Mouse (Mus musculus) hindbrain, embryonic 15.5 days (tissue): Measurements from ENCODE around the gene Gpc6. TPM values are rescaled to one million over a fixed set of nuclear protein-coding genes. Genes with fewer than 3 reads are reported as not detected.

Experiments
- ATAC-seq: fragments of 200-750 bp; cut with Nextera tagmentation; 2 replicates; pipeline ENCODE4 v1.8.0; 2017; ENCODE audit warnings: low read depth, moderate number of reproducible peaks, moderate TSS enrichment; ENCODE audit not compliant: low FRiP score
- H3K27ac ChIP-seq: fragments of 300-500 bp; sonication (generic); replicated peaks from 2 replicates; pipeline ENCODE4 v1.5.1; 2015; ENCODE audit warnings: mild to moderate bottlenecking, inconsistent platforms
- H3K27me3 ChIP-seq: fragments of 300-500 bp; sonication (generic); 2 replicates; pipeline ENCODE4 v1.6.1; 2015; ENCODE audit warnings: control low read depth, inconsistent platforms
- H3K36me3 ChIP-seq: fragments of 300-500 bp; sonication (generic); 2 replicates; pipeline ENCODE4 v1.6.1; 2015; ENCODE audit warnings: control low read depth, inconsistent platforms
- H3K4me1 ChIP-seq: fragments of 300-500 bp; sonication (generic); replicated peaks from 2 replicates; pipeline ENCODE4 v1.6.1; 2015; ENCODE audit warnings: control low read depth, inconsistent platforms
- H3K4me2 ChIP-seq: fragments of 300-500 bp; sonication (generic); 2 replicates; pipeline ENCODE4 v1.6.1; 2015; ENCODE audit warnings: moderate library complexity, mild to moderate bottlenecking, inconsistent platforms
- H3K4me3 ChIP-seq: fragments of 300-500 bp; sonication (generic); 2 replicates; pipeline ENCODE4 v1.5.1; 2015; ENCODE audit warnings: mild to moderate bottlenecking, inconsistent platforms
- H3K9ac ChIP-seq: fragments of 300-500 bp; sonication (generic); 2 replicates; pipeline ENCODE4 v1.6.1; 2015; ENCODE audit warnings: inconsistent platforms
- H3K9me3 ChIP-seq: fragments of 300-500 bp; sonication (generic); 2 replicates; pipeline ENCODE4 v1.6.1; 2016; ENCODE audit warnings: control low read depth, inconsistent platforms
- WGBS: fragments of 180-500 bp; shearing (Covaris S2); methylation state at CpG from one replicate; pipeline ENCODE4 v1.1.7; 2015; 5-methylcytosine and 5-hydroxymethylcytosine counted together
- polyA plus RNA-seq: library from polyadenylated mRNA; unstranded; fragments of >200 nt; fragmentation: Nextera tagmentation; extraction: Ambion mirVana; gene quantifications from 2 replicates; pipeline ENCODE4 v1.2.1, GENCODE M21; 2015

Gpc6 gene
- polyA plus RNA-seq, 1 experiment from 2014 or later = 19.6 TPM

DNA sequence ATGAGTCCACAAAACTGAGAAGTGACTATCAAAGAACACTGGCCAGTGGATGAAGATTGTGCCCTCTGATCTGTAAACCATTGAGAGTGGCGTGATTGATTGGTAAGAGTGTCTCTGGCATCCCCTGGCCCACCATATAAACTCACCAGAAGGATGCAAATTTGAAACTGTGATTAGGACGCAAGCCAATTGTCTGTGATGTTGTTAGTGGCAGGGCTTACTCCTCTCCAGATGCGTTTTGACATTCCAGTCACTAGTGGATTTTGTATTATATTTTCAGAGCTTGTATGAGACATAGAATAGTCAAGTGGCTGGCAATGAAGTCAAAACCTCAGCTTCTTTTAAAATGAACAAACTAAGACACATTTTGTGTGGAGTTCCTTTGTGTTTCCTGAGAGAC, 604.3 kb downstream of the Gpc6 start:
- Histone ChIP-seq H3K4me1 (no peaks in the 10 kb centered on the region), H3K9me3 (no peaks in the 10 kb centered on the region), H3K36me3 (no peaks in the 10 kb centered on the region), H3K27me3 (no peaks in the 10 kb centered on the region), H3K27ac (no peak overlapping the region), H3K4me3 (no peak overlapping the region), H3K4me2 (no peak overlapping the region), H3K9ac (no peak overlapping the region)
- ATAC-seq = no peak
- 67% methylated on average over 3 of the region's 3 CpGs for WGBS

DNA sequence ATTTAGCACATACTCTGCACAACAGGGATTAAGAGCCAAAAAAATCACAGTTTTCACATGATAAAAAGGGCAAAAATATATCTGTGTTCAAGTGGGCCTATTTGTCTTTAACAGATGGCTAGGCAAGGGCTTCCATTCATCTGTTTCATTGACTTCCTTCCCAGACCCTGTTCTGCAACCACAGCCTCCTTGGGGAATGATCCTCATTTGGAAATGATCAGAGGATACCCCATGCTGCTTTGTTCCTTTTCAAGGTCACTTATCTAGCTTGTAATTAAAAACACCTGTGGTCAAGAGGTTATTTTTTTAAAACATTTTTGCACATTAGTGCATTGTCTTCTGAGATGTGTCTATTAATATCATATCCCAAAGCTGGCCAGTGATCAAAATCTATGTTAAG, 627.7 kb downstream of the Gpc6 start:
- Histone ChIP-seq H3K27ac (no peak overlapping the region), H3K36me3 (no peaks in the 10 kb centered on the region), H3K27me3 (no peaks in the 10 kb centered on the region), H3K4me3 (no peak overlapping the region), H3K4me1 (no peaks in the 10 kb centered on the region), H3K4me2 (no peak overlapping the region), H3K9me3 (no peaks in the 10 kb centered on the region), H3K9ac (no peak overlapping the region)
- no peak for ATAC-seq

DNA sequence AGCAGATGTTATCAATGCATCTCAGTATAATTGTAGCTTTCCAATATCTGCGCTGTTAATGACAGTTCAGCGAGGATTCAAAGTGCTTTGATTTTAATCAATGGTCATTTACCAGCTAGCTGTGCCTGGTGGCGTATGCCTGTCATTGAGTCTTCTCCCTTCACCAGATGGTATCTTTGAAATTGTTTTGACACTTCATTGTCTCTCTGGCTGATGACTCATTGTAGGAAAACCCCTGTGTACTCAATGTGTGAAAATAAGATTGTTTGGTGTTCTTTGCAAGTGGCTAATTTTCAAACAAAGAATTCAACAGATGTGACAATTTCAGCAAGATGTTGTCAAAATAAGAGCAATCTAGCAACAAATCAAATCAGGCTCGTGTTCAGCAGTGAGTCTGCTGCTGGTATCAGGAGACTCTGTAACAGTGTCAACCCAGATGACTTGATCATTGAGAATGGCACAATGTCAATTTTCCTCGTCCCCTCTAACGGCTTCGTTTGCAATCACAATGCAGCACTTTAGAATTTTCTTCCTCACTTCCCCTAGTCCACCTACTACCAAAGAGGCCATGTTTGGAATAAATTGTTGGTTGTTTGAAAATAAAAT, 631.7 kb downstream of the Gpc6 start:
- Histone ChIP-seq H3K9me3 (no peaks in the 10 kb centered on the region), H3K9ac (no peak overlapping the region), H3K4me2 (no peak overlapping the region), H3K27me3 (no peaks in the 10 kb centered on the region), H3K4me3 (no peak overlapping the region), H3K4me1 (no peaks in the 10 kb centered on the region), H3K27ac (no peak overlapping the region), H3K36me3 (no peaks in the 10 kb centered on the region)
- WGBS = 64% methylated on average over 7 of the region's 7 CpGs
- no peak for ATAC-seq

DNA sequence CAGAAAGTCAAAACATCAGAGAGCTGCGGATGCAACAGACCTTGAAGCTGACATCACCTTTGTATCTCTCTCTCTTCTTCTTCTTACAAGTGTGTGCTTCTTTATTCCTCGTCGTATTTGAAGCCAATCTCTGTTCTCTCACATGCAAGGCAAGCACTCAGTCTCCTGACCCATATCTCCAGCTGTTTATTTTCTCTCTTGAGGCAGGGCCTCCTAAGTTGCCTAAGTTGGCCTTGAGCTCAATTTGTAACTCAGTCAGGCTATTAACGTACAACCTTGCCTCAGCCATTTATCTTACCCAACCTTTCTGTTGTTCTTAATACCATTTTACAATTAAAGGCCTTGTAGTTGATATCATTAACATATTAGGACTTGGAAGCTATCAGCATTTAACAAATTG, 637.0 kb downstream of the Gpc6 start:
- Histone ChIP-seq H3K27me3 (no peaks in the 10 kb centered on the region), H3K4me1 (no peaks in the 10 kb centered on the region), H3K4me3 (no peak overlapping the region), H3K4me2 (no peak overlapping the region), H3K36me3 (no peaks in the 10 kb centered on the region), H3K9ac (no peak overlapping the region), H3K9me3 (no peaks in the 10 kb centered on the region), H3K27ac (no peak overlapping the region)
- no peak for ATAC-seq
- WGBS = 83% methylated on average over 4 of the region's 4 CpGs

DNA sequence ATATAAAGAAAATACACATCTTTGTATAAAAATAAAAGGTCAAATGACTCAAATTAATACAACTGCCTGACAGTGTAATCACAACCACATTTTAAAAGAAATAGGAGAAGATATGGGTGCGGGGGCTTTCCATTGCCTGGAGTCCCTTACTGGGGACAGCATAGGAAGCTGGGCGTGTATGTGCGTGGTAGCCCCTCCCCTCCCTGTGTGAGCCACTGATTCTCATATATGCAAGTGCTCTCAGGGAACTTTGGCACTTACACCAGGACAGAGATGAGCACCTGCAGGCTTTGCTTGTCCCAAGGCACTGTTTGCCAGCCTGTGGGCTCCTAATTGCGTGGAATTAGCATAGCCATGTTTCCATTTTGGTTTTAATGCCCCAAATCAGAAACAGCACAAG, 644.2 kb downstream of the Gpc6 start:
- ATAC-seq = no peak
- no peak overlapping the region for H3K4me3 ChIP-seq
- no peak overlapping the region for H3K9ac ChIP-seq
- H3K4me2 ChIP-seq = no peak overlapping the region
- H3K27me3 ChIP-seq = no peaks in the 10 kb centered on the region
- no peak overlapping the region for H3K27ac ChIP-seq
- no peaks in the 10 kb centered on the region for H3K4me1 ChIP-seq
- no peaks in the 10 kb centered on the region for H3K9me3 ChIP-seq
- WGBS = 72% methylated on average over 4 of the region's 4 CpGs
- no peaks in the 10 kb centered on the region for H3K36me3 ChIP-seq

DNA sequence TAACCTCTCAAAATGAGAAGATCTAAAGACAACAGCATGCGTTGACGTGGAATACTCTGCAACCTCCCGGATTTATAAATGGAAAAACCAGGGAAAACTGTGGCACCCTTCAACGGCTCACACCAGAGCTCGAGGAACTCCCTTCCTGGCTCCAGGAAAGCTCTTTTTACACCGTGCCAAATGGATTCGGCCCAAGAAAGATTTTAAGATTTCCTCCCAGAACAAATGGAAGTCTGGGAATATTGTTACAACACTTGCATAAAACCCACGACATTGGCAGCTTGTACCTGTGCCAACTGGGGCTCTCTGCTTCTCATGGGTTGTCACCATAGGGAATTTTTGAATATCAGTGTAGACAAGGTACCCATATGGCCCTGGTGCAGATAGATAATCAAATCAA, 647.1 kb downstream of the Gpc6 start:
- 71% methylated on average over 8 of the region's 8 CpGs for WGBS
- Histone ChIP-seq H3K36me3 (no peaks in the 10 kb centered on the region), H3K27ac (no peak overlapping the region), H3K9ac (no peak overlapping the region), H3K4me1 (no peaks in the 10 kb centered on the region), H3K9me3 (no peaks in the 10 kb centered on the region), H3K4me3 (no peak overlapping the region), H3K27me3 (no peaks in the 10 kb centered on the region), H3K4me2 (no peak overlapping the region)
- ATAC-seq = no peak

DNA sequence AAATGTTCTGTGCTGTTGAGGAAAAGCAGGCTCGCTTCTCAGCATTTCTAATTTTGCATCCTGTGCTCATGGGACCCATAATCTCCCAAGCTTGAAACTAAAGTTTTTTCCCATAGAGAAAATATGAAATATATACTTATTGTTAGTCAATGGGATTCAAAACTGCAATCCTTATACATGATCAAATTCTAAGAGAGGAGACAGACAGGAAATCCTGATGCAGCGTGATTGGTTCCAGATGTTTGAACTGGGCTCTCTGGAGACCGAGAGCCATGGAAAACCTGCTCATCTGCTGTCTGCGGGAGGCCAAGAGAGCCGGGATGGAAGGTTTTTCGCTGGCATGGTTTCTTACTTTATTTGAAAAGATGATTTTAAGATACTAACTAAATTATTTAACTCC, 649.1 kb downstream of the Gpc6 start:
- 73% methylated on average over 6 of the region's 6 CpGs for WGBS
- no peak overlapping the region for H3K27ac ChIP-seq
- H3K36me3 ChIP-seq = no peaks in the 10 kb centered on the region
- H3K9me3 ChIP-seq = no peaks in the 10 kb centered on the region
- H3K27me3 ChIP-seq = no peaks in the 10 kb centered on the region
- H3K9ac ChIP-seq = no peak overlapping the region
- no peak for ATAC-seq
- no peak overlapping the region for H3K4me2 ChIP-seq
- H3K4me1 ChIP-seq = no peaks in the 10 kb centered on the region
- H3K4me3 ChIP-seq = no peak overlapping the region

DNA sequence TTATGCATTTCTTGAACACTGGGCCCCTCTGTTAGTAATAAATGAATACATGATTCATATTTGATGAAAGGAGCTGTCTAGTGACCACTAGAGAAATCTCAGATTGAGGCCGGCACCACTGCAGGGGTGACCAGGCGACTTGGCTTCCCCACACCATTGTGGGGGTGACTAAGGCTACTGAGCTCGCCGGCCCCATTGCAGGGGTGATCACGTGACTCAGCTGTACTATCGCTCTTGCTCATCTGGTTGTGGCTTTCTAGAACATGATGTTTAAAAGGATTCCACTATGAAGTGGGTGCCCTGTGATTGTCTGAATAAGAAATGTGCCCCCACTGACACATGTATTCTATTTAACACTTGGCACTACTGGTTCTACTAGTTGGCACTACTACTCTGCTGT, 656.6 kb downstream of the Gpc6 start:
- Histone ChIP-seq H3K36me3 (no peaks in the 10 kb centered on the region), H3K27ac (no peak overlapping the region), H3K9me3 (no peaks in the 10 kb centered on the region), H3K4me3 (no peak overlapping the region), H3K4me2 (no peak overlapping the region), H3K9ac (no peak overlapping the region), H3K27me3 (no peaks in the 10 kb centered on the region), H3K4me1 (no peaks in the 10 kb centered on the region)
- ATAC-seq = no peak
- 95% methylated on average over 6 of the region's 6 CpGs for WGBS

DNA sequence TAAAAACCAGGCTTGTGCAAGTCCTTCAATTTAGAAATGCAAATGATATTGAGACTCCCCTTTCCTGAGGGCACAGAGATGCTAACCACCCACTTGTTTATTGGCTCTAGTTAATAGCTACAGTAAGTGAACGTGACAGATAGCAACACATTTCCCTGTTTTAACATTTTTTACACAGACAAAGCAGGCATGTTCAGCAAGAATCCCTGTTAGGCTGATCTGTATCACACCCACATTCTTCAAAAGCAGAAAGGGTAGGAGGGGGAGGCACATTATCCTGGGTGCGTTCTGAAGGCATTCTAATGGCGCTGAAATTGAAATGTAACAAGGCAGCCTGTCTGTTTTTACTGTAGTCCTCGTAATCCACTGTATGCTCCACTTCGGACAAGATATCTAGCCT, 674.6 kb downstream of the Gpc6 start:
- Histone ChIP-seq H3K4me2 (no peak overlapping the region), H3K9me3 (no peaks in the 10 kb centered on the region), H3K4me3 (no peak overlapping the region), H3K27me3 (no peaks in the 10 kb centered on the region), H3K27ac (no peak overlapping the region), H3K4me1 (no peaks in the 10 kb centered on the region), H3K36me3 (no peaks in the 10 kb centered on the region), H3K9ac (no peak overlapping the region)
- WGBS = 64% methylated on average over 5 of the region's 5 CpGs
- no peak for ATAC-seq

DNA sequence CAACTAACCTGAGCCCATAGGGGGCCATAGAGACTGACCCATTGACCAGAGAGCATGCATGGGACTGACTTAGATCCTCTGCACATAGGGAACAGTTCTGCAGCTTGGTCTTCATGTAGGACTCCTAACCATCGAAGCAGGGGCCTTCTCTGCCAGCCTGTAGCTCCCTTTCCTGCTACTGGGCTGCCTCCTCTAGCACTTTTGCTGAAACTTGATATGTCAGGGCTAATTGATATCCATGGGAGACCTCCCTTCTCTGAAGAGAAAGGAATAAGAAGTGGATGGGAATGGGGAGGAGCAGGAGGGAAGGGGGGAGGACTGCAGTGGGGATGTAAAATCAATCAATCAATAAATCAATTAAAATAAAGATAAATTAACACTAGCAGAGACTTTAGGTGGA, 678.7 kb downstream of the Gpc6 start:
- Histone ChIP-seq H3K27me3 (no peaks in the 10 kb centered on the region), H3K27ac (no peak overlapping the region), H3K36me3 (no peaks in the 10 kb centered on the region), H3K9ac (no peak overlapping the region), H3K4me1 (no peaks in the 10 kb centered on the region), H3K4me2 (no peak overlapping the region), H3K9me3 (no peaks in the 10 kb centered on the region), H3K4me3 (no peak overlapping the region)
- no peak for ATAC-seq
- WGBS = 84% methylated on average over 1 of the region's 1 CpGs

DNA sequence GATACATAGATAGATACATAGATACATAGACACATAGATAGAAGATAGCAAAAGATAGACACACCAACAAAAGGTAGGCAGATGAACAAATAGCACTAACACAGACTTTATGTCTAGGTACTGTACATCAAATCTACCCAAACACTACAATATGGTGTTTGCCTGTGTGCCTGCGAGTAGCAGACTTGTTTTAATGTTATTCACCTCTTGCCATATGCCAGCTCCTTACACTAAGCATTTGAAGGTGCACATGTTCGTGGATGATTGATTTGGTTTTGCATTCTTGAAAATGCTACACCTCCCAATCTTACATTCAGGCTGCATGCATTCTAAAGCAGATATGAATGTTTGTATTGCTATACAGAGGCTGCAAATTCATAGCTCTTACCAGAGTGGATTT, 680.6 kb downstream of the Gpc6 start:
- H3K9me3 ChIP-seq = no peaks in the 10 kb centered on the region
- no peak overlapping the region for H3K27ac ChIP-seq
- no peaks in the 10 kb centered on the region for H3K27me3 ChIP-seq
- H3K36me3 ChIP-seq = no peaks in the 10 kb centered on the region
- WGBS = 82% methylated on average over 2 of the region's 2 CpGs
- H3K4me1 ChIP-seq = no peaks in the 10 kb centered on the region
- ATAC-seq = no peak
- no peak overlapping the region for H3K9ac ChIP-seq
- H3K4me3 ChIP-seq = no peak overlapping the region
- H3K4me2 ChIP-seq = no peak overlapping the region

DNA sequence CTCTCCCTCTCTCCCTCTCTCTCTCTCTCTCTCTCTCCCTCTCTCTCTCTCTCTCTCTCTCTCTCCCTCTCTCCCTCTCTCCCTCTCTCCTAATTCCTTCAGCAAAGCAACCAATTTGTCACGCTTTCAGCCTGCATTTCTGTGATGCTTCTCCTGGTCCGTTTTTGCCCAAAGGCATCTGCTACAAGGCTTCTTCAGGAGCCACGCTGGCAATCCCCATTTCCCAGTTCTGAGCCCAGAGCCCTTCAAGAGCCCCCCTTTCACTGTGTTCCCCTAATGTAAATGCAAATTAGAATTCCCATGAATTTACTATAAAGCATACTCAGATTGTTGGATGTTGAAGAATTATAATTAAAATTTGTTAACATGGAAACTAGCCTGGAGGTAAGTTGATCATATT, 686.0 kb downstream of the Gpc6 start:
- Histone ChIP-seq H3K9ac (no peak overlapping the region), H3K27me3 (no peaks in the 10 kb centered on the region), H3K4me3 (no peak overlapping the region), H3K27ac (no peak overlapping the region), H3K4me2 (no peak overlapping the region), H3K4me1 (no peaks in the 10 kb centered on the region), H3K9me3 (no peaks in the 10 kb centered on the region), H3K36me3 (no peaks in the 10 kb centered on the region)
- ATAC-seq = no peak
- 49% methylated on average over 3 of the region's 3 CpGs for WGBS

DNA sequence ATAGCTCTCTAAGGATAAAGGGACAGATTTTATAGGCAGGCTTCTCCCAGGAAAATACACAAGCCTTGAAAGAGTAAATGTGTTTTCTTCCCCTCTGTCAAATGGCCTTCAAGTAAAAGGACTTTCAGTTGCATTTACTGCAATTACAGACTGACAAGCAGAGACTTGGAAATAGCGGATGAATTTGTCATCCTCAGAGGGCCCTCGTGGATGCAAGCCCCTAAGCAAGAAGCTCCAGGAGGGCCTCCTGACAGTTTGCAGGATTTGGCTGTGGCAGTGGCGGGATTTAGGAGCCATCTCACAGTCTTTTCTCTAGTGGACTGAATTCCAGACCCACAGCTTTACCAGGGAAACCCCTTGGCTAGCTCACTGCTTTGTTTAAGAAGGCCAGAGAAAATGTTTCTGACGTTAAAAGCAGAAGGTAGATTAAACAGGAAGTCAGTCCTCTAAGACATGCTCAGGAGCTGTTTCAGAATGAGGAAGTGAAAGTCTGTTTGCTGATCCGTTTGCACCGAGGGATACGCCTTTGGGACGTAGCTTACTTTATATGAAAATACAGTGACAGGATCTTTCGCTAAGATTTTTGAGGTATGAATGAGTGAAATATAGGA, 700.1 kb downstream of the Gpc6 start:
- no peak overlapping the region for H3K4me2 ChIP-seq
- H3K4me3 ChIP-seq = no peak overlapping the region
- H3K9me3 ChIP-seq = no peaks in the 10 kb centered on the region
- H3K36me3 ChIP-seq = no peaks in the 10 kb centered on the region
- H3K27ac ChIP-seq = no peak overlapping the region
- H3K9ac ChIP-seq = no peak overlapping the region
- H3K27me3 ChIP-seq = no peaks in the 10 kb centered on the region
- no peak for ATAC-seq
- H3K4me1 ChIP-seq = no peaks in the 10 kb centered on the region
- WGBS = 73% methylated on average over 9 of the region's 9 CpGs
